Mouse (Mus musculus) thymus, postnatal 10 days (tissue): Measurements from ENCODE around the gene Ankrd40.

Experiments used
- DNase-seq, 2 experiments: peaks; one replicate each; pipeline ENCODE4 v3.0.0; 2021; ENCODE audit warnings: low spot score in 2 of 2

Gene Ankrd40

GRCm38 (mm10) chr11:94351094-94351493, 23.3 kb downstream of the Ankrd40 start:
- DNase-seq = no peak

GRCm38 (mm10) chr11:94355521-94356217, 27.9 kb downstream of the Ankrd40 start:
- no peak for DNase-seq

GRCm38 (mm10) chr11:94359168-94359567, 31.4 kb downstream of the Ankrd40 start:
- no peak for DNase-seq

- DNase-seq = no peak
Observed at GRCm38 (mm10) chr11:94361166-94361870, 33.5 kb downstream of the Ankrd40 start.

GRCm38 (mm10) chr11:94362101-94362500, 34.3 kb downstream of the Ankrd40 start:
- DNase-seq = no peak

GRCm38 (mm10) chr11:94363690-94364089, 35.9 kb downstream of the Ankrd40 start:
- DNase-seq = no peak

GRCm38 (mm10) chr11:94365340-94365739, 37.5 kb downstream of the Ankrd40 start:
- no peak for DNase-seq

GRCm38 (mm10) chr11:94369981-94370380, 42.2 kb downstream of the Ankrd40 start:
- no peak for DNase-seq

GRCm38 (mm10) chr11:94370809-94371208, 43.0 kb downstream of the Ankrd40 start:
- no peak for DNase-seq

GRCm38 (mm10) chr11:94374276-94374948, 46.6 kb downstream of the Ankrd40 start:
- peak; percentile 73 to 81 for DNase-seq

GRCm38 (mm10) chr11:94379061-94379460, 51.3 kb downstream of the Ankrd40 start:
- DNase-seq = no peak

- no peak for DNase-seq
Observed at GRCm38 (mm10) chr11:94379736-94380135, 51.9 kb downstream of the Ankrd40 start.

GRCm38 (mm10) chr11:94385977-94386771, 58.4 kb downstream of the Ankrd40 start:
- DNase-seq = peak in 1 of 2 experiments; percentile 47

GRCm38 (mm10) chr11:94387756-94388155, 60.0 kb downstream of the Ankrd40 start:
- no peak for DNase-seq

- no peak for DNase-seq
Observed at GRCm38 (mm10) chr11:94389021-94389420, 61.2 kb downstream of the Ankrd40 start.

GRCm38 (mm10) chr11:94389724-94390396, 62.1 kb downstream of the Ankrd40 start:
- DNase-seq = no peak

GRCm38 (mm10) chr11:94390825-94391224, 63.0 kb downstream of the Ankrd40 start:
- no peak for DNase-seq
